Mouse (Mus musculus): Measurements from ENCODE around the gene Dcdc2b.

Dcdc2b gene

DNA sequence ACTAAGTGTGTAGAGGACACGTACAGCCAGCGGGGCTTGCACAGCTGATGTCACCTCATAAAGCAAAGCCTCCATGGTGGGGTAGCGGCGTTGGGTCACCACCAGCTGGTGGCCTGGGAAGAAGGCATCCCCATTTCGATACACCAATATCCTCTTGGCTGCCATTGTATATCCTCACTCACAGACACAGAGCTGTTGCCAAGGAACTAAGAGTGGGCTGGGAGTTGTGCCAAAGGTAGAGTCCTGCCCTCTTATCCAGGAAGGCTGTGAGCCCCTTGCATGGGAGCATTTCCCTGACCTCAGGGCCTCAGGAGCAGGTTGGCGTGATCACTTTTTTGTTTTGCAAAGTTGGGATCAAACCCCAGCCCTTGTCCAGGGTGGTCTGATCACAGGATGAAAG, at the start of gene Dcdc2b:
Gene Dcdc2b (minus strand): TSS at position 165 of the 400 bp plus-strand sequence.
- no peak for DNase-seq

DNA sequence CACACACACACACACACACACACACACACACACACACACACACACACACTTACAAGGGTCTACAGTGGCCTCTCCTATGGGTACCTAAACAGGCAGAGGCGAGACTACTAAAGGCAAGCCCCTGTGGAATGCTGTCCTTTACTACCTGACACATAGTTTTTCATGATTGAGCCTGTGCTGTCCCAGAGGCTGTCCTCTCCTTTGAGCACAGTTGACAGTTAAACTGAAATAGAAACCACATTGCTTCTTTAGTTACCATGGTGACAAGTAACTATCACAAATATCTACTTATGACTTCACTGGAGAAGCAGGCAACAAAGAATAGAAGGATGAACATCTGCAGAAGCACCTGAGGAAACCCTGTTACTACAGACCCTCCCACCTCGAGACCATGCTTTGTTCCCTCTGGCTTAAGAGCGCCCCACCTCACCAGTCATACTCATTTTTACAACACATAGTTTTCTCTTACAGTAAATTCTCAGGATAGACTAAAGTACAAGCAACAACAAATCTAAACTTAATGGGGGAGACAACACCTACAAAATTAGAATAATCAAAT, 48.3 kb upstream of the Dcdc2b start:
- no peak for DNase-seq

DNA sequence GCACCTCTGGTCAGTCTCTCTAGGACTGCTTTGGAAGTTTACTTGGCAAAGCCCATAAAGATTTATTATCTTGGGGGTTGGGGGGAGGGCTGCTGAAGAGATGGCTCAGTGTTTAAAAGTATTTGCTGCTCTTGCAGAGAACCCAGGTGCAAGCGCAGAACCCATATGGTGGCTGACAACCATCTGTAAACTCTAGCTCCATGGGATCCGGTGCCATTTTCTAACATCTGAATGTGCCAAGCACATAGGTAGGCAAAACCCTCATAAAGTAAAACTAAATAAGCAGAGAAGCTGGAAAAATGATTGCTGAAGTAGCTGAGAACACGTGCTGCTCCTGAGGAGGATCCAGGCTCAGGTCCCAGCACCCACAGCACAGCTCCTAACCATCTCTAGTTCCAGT, 47.5 kb upstream of the Dcdc2b start:
- no peak for DNase-seq

DNA sequence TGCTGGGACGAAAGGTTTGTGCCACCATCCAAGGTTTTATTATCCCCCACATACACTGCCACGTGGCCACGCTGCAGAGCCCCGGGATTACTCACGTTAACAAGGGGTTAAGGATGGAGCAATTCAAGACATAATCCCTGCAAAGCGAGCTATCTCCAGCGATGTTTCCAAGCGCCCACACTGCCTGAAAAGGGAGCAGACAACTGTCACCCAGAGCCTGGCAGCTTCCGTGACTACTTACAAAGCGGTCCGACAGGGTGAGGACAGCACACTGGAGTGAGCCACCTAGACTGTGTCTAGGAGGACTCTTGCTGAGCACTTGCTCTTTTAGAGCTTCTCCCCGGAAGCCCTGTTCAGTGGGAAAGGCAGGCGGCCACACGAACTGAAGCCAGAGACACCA, 40.7 kb upstream of the Dcdc2b start:
- no peak for DNase-seq

DNA sequence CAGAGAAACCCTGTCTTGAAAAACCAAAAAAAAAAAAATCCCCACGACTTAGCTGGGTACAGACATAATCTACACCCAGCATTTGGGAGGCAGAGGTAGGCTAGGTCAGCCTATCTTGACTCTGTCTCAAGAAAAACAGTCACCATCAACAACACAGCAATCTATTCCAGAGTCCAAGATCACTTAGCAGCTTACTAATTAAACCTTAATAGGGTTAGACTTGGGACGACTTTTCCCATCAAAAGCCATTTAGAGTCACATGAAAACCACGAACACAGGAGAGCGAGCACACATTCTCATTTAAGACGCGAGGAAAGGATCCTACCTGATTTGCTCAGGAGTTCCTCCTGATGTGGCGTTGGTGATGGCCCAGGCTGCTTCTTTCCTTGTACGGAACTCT, 36.3 kb upstream of the Dcdc2b start:
- no peak for DNase-seq

DNA sequence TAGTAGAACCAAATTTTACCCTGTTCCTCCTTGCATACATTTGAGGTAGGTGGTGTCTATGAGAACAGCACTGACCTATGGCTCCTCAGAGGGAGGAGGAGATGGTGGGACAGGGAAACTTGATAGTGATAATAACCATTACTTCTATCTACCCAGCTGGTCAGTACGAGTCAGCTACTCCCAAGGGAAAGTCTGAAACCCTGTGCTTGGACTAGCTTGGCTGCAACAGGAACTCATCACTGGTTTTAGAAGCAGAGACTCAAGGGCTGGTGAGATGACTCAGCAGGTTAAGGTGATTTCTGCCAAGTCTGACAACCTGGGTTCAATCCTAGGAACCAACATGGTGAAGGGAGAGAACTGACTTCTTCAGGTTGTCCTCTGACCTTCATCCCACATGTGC, 34.6 kb upstream of the Dcdc2b start:
- no peak for DNase-seq

DNA sequence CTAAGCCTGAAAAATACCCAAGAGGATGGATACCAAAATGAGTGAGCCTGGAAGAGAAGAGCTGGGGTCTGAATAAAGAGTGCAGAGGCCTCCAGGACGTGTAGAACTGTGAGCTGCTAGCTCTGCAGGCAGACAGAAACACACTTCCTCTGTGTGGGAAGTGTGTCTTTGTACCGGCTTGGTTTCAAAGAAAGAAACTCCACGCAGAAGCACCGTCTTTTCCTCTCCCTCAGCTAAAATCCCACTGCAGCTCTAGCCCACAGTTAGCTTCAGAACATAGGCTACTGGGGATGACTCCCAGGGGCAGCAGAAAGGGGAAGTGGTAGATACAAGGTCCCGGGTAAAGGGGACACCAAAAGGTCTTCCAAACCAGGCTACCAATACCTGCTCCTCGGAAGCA, 31.1 kb upstream of the Dcdc2b start:
- no peak for DNase-seq

DNA sequence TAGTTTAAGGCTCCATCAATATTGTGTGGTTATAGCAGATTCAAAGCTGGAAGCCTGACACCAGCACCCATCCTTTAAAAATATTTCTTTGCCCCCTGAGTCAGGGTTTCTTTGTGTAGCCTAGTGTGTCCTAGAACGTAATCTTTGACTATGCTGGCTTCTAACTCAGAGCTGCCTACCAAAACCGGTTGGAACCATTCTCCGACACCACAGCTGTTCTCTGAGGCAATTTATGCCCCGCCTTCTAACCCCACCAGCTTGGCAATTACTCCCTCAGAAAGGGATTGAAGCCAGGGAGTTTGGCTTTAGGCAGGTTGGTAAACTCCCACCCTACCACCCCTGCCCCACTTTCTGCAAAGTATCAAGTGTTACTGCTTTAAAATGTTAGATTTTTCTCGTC, 27.7 kb upstream of the Dcdc2b start:
- no peak for DNase-seq

DNA sequence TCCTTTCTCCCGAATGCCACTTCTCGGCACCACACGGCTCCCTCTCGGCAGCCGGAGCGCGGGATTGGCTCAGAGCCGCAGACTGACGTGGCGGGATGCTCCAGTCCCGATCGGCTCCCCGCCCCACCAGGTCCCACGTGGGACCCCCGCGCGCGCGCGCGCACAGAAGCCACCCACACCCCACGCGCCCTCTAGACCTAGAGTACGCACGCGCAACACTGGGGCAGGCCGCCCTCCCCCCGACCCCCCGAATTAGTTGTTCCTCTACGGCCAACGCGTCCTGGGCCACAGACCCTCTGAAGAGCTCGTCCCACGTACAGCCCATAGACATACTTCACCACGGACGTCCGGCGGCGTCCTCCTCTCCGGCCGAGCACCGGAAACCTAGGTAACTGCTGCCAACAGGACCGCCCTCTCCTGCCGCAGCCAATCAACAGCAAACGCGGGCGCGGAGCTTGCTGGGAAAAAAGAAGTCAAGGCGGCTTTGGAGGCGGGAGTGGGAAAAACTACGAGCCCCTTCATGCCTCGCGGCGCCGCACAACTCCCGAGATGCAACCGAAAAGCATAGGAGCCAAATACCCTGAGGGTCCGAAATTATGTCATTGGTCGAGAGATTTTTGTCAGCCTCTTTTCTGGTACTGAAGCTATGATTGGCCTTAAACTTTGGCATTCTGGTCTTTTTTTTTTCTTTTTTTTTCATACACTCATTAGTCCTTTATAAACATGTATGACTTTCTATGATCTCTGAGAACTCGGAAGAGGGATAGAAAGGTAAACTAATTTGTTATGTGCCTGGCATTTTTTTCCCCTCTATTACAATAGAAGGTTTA, 26.8 kb upstream of the Dcdc2b start, which contains the start of gene Txlna:
Gene Txlna (minus strand): TSS at position 428 of the 830 bp plus-strand sequence.
- peak; percentile 97 for DNase-seq

DNA sequence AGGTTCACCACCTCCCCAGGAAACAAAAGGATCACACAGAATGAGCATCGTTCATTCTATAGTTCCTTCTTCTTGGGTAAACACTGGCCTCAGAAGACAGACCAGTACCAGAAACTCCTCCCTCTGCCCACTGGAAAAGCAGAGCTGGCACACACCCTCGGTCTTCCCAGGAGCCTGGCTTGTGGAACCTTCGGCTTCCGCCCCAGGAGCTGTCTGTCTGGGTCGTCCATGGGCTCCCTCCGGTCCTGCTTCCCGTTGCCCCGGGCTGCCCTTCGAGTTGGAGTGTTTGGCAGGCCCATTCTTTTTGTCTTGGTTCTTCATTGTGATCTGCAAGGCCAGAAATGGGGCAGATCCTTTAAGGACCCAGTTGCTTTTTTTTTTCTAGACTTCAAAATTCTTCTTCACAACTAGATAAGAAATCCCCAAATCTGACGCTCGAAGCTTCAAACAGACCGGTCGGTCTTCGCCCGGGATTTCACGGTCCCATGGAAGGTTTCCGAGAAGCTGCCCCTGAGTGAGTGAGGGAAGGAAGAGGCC, 26.1 kb upstream of the Dcdc2b start:
- peak; percentile 64 for DNase-seq

DNA sequence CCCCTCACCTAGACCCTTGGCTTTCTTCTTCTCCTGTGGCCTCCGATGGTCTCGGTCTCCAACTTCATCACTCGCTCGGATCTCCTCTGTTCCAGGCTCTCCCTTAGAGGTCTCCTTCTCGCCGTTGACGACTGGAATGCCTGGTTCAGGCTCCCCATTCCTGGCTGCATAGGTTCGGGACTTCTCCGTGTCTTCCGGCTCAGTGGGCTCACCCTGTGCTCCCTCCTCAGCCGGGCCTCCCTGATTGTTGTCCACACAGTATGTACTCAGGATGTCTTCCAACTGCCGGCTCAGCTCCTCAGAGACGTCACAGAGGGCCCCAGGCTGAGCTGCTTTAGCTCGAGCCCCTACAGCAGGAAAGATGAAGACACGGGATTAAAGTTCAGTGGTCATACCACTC, 25.2 kb upstream of the Dcdc2b start:
- no peak for DNase-seq

DNA sequence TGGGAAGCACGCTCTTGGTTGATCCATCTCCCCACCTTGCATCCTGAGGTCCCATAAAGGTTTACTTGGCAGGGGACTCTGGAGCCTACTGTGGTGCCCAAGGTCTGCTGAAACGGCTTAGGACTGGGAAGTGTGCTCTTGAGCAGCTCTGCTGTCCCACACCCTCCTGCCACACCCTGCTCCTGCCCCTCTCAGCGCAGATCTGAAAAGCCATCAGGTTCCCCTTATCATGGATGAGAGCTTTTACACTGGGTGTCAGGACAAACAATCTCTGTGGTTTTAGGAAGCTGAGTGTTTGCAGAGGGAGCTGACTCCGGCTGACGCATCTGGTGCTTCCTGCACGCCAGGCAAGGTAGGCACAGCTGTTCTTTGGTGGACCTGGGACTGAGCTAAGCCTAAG, 19.8 kb upstream of the Dcdc2b start:
- DNase-seq = no peak

DNA sequence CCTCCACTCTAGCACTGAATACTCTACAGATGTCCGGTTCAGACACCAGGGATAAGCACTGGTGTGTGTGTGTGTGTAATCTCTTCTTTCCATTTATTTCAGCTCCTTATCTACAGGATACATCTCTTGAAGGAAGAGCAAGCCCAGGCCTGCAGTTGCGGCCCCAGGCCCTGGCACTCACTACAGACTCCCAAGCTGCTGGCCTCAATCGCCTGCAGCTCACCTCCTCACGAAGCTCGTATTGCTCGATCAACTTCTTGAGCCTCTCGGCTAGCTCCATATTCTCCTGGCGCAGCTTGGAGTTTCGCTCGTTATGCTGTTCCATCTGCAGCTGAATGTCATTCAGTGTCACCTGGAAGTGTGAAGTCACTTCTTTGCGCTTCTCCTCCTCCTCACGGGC, 17.8 kb upstream of the Dcdc2b start:
- no peak for DNase-seq

DNA sequence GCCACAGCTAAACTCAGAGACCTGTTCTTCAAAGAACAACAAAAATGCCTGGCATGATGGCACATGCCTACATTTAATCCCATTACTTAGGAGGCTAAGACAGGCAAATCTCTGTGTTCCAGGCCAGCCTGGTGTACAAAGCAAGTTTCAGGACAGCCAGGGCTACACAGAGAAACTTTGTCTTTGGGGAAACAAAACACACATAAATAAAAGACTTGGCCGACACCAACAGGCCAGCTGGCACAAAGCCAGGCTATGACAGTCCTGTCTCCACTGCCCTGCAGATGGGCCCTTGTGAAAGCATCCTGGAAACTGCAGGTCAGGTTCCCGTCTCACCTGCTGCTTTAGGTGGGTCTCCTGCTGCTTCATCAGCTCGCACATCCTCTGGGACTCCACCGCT, 16.9 kb upstream of the Dcdc2b start:
- no peak for DNase-seq

DNA sequence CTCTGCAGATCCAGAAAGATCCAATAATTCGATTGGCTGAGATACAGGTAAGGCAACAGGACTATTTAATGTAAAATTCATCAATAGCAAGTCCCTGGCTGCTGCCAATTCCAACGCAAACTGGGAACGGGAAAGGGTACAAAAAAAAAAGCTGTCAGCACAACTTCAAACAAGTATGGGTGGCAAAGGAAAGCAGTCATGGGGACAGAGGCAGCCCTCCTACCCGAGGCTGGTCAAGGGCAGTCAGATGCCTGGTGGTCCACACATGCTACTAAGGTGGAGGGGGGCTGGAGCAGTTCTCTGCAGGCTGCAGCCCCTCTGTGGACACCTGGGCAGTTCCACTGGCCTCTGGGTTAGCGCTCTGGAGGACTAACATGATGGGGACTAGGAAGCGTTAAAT, 12.0 kb upstream of the Dcdc2b start:
- no peak for DNase-seq

DNA sequence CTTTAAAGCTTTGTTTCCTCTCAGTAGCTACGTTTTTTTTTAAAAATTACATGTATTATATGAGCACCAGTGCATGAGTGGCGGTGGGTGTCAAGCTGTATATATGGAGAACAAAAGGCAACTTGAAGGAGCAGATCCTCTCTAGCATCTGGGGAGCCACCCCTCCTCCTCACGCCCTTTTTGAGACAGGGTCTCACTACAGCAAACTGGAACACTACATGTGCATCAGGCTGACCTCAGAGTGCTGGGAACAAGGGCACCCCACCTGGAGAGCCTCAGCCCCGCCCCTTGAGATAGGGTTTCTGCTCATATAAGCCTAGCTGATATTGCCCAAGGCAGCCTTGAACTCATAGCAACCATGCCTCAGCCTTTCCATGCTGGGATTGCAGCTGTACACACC, 11.4 kb upstream of the Dcdc2b start:
- no peak for DNase-seq

DNA sequence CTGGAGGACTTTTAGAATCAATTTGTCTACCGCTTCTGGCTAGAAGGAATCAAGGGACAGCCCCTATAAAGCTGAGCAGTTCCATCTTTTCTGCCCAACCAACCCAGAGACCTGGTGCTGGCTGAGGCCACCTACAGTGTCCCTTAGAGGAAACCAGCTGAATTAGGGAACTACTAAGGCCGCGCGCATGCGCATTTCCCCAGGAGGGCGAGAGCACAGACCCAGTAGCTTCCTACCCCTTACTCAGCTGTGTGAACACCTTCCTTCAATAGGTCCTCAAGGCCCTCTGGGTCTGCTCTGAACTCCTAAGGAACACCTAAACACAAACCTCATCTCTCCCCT, 10.9 kb upstream of the Dcdc2b start:
- DNase-seq = peak; percentile 67

DNA sequence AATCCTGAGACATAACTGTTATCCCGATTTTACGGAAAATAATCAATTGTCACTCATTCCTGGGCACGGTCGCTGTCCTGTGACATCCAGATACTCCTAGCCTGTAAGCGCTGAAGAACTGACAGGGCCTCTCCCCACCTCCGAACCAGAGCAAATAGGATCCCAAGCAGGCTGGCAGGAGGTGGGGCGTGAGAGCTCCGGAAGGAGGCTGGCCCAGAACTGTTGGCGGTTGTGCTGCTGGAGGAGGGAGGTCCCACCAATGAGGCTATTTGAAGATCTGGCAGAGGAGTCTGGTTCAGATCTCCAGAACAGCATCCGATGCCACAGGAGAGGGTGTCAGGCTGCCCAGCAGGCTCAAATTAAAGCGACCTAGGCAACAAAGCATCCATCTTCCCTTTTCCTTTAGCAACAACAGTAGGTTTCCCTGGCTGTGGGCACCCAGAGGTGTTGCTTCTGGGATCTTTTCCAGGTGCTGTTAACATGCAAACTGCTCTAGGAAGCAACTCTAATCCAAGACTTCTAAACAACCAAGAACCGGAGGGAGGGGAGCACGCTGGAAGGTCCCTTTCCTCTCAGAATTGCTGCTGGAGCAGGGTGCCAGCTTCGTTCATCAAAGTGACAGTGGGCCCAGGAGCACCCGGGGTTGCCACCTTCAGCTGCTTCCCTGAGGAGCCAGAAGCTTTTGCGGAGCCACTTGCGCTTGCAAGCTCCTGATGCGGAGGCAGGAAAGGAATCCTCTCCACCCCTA, 10.4 kb upstream of the Dcdc2b start:
- DNase-seq = peak; percentile 86

DNA sequence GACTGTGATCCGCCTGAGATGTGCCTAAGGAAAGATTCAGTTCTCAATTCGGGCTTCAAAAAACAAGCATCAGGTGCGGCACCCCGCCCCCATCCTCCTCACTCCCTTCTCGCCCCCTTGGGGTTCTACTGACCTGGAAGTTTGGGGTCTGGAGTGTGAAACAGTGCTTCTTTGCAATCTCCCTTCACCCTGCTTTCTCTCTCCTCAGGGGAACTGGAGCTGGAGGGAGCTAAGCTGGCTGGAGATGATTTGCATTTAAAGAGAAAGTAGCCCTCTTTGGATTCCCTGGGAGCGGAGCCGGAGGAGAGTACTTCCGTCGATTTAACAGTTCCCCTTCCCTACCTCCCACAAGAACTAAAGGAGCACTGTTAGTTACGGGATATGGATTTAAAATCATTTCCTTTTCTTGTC, 9.6 kb upstream of the Dcdc2b start, which contains the start of gene Ccdc28b:
Gene Ccdc28b (minus strand): TSS at position 267 of the 411 bp plus-strand sequence.
- peak; percentile 61 for DNase-seq

DNA sequence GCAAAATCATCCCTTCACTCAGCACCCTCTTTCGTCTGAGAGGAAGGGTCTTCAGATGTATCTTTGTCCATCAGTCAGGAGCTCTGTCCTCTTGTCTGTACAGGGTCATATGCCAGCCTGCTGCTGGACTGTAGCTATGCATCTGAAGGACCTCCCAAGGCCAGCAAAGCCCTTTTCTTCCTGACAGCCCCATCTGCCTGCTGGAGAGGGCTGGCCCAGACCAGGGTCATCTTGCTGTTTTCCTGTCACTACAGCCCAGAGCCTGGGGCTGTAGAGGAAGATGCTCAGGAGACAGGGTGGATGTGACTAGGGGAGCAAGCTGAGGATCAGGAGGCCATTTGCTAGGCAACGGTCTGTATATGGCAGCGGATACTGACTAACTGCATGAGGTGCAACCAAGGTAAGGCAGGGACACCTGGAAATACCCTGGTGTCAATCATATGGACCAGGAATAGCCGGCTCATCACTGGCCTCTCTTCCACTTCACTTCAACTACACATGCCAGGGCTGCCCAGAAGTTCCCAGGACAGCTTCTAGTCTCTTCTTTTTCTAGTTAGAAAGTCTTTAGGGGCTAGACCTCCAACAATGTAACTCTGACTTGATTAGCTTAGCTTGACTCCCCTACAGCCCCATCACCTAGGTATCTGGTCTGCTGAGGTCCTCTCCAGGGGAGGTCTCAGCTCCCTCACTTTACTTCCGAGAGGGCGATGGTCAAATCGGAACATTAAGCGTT, 8.9 kb upstream of the Dcdc2b start:
- DNase-seq = peak; percentile 56

DNA sequence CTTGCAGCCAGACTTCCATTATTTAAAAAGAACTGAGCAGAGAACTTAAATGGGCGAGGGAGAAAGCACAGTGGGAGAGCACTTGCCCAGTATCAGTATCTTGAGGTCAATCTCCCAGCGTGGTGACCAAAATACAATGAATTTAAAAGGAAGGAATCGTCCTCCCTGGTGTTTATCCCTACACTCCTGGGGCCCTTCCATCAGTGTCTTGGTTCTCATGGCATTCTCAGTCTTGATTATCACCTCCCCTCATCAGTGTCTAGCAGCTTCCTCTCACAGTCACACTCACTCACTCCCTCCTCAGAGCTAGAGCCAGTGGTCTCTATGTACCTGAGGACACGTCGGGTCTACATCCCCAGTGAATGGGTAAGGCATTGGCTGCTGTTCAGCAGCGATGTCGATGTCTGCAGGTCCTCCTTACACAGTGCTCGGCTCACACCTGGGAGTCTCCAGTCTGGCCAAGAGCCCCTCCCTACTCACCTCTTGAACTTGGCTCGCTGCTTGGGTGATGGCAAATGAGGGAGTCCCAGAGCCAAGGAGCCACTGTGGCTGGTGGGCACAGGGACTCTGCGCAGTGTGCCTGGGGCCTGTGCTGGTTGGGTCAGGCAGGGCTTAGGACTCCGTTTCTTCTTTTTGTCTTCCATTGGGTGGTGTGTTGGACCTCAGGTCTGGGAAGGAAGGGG, 8.2 kb upstream of the Dcdc2b start:
- DNase-seq = peak; percentile 52

DNA sequence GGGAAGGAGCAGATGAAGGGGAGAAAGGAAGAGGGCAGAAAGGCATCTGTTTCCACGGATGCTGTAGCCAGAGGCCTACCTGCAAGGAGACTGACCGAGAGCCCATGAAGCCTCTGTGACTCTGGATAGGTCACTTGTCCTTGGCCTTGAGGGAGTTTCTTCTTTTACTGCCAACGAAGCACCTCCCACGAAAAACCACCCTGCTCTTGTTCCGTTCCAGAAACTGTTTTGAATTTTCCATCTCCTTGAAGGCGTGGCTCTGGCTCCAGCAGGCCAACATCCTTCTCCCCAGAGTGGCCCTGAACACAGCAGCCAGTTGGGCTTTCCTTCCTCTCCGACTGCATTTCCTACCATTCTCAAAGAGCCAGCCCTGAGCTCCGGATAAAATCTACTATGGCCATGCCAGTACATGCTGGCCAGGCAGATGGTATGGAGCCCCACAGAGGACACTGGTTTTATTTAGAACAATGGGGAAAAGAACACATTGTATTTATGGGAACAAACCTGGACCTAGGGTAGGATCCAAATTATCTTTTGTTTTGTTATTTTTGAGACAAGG, 7.3 kb upstream of the Dcdc2b start:
- peak; percentile 66 for DNase-seq

All from cerebellum, adult 8-10 months (tissue).